Mouse (Mus musculus) skeletal muscle tissue, adult 2 months (tissue): ENCODE results near the gene Gm44965.
A peak's percentile ranks its signal among the peaks of the same experiment; 100 is the strongest.

Experiments used
- DNase-seq: peaks from one replicate; pipeline ENCODE4 v3.0.0-alpha.2; 2012; ENCODE audit warnings: low read depth, low spot score

Gm44965 gene

GRCm38 (mm10) chr6:48593158-48594042 is at the start of gene Gm44965, which contains the start of gene Repin1:
Gene Gm44965 (plus strand): TSS chr6:48593941.
Gene Repin1 (plus strand): TSS chr6:48593883.
- DNase-seq, result peak; percentile 89

- DNase-seq, result no peak
Observed at GRCm38 (mm10) chr6:48545251-48545650, 48.5 kb upstream of the Gm44965 start.

- no peak for DNase-seq
Observed at GRCm38 (mm10) chr6:48546271-48546670, 47.5 kb upstream of the Gm44965 start.

GRCm38 (mm10) chr6:48546858-48547257 is 46.9 kb upstream of the Gm44965 start:
- DNase-seq, result peak; percentile 78

- no peak for DNase-seq
Observed at GRCm38 (mm10) chr6:48548314-48548713, 45.4 kb upstream of the Gm44965 start.

- DNase-seq, result no peak
Observed at GRCm38 (mm10) chr6:48552918-48553317, 40.8 kb upstream of the Gm44965 start.

- peak; percentile 94 for DNase-seq
Observed at GRCm38 (mm10) chr6:48553819-48554218, 39.9 kb upstream of the Gm44965 start.

- peak; percentile 99 for DNase-seq
Observed at GRCm38 (mm10) chr6:48554280-48555103, 39.2 kb upstream of the Gm44965 start, which contains the start of gene Lrrc61. Gene Lrrc61 (plus strand): TSS chr6:48554796.

GRCm38 (mm10) chr6:48555104-48555890 is 38.4 kb upstream of the Gm44965 start:
- DNase-seq, result peak; percentile 88

GRCm38 (mm10) chr6:48555956-48556355 is 37.8 kb upstream of the Gm44965 start:
- no peak for DNase-seq

- no peak for DNase-seq
Observed at GRCm38 (mm10) chr6:48565693-48566310, 27.9 kb upstream of the Gm44965 start.

GRCm38 (mm10) chr6:48566312-48566711 is 27.4 kb upstream of the Gm44965 start:
- no peak for DNase-seq

- DNase-seq, result peak; percentile 58
Observed at GRCm38 (mm10) chr6:48568036-48568984, 25.4 kb upstream of the Gm44965 start.

- DNase-seq, result no peak
Observed at GRCm38 (mm10) chr6:48569065-48569807, 24.5 kb upstream of the Gm44965 start.

GRCm38 (mm10) chr6:48572014-48572413 is 21.7 kb upstream of the Gm44965 start:
- no peak for DNase-seq

GRCm38 (mm10) chr6:48572572-48573061 is 21.1 kb upstream of the Gm44965 start, which contains the start of gene Rarres2:
Gene Rarres2 (minus strand): TSS chr6:48572789.
- DNase-seq, result peak; percentile 84

- no peak for DNase-seq
Observed at GRCm38 (mm10) chr6:48573280-48573679, 20.5 kb upstream of the Gm44965 start.

- no peak for DNase-seq
Observed at GRCm38 (mm10) chr6:48573981-48574380, 19.8 kb upstream of the Gm44965 start.

- no peak for DNase-seq
Observed at GRCm38 (mm10) chr6:48578736-48579135, 15.0 kb upstream of the Gm44965 start.
